Mouse (Mus musculus) heart, postnatal 0 days (tissue): ENCODE data around the gene Dnajb8. TPM values are rescaled to one million over a fixed set of nuclear protein-coding genes. Genes with fewer than 3 reads are reported as not detected.

Source experiments
- ATAC-seq: fragments of 200-750 bp; cut with Nextera tagmentation; 2 replicates; pipeline ENCODE4 v1.8.0; 2017; ENCODE audit warnings: low read depth, moderate number of reproducible peaks, moderate library complexity; ENCODE audit not compliant: insufficient read depth
- DNase-seq: peaks from one replicate; pipeline ENCODE4 v3.0.0-alpha.2; 2016; ENCODE audit warnings: low spot score
- H3K27ac ChIP-seq: fragments of 300-500 bp; sonication (generic); 2 replicates; pipeline ENCODE4 v1.5.1; 2014; ENCODE audit warnings: low read depth, mild to moderate bottlenecking
- H3K27me3 ChIP-seq: fragments of 300-500 bp; sonication (generic); 2 replicates; pipeline ENCODE4 v1.6.1; 2014; ENCODE audit warnings: low read length, mixed read lengths; ENCODE audit not compliant: control insufficient read depth, insufficient read depth
- H3K36me3 ChIP-seq: fragments of 300-500 bp; sonication (generic); replicated peaks from 2 replicates; pipeline ENCODE4 v1.6.1; 2014; ENCODE audit warnings: low read length, mixed read lengths; ENCODE audit not compliant: control insufficient read depth, insufficient read depth
- H3K4me1 ChIP-seq: fragments of 300-500 bp; sonication (generic); 2 replicates; pipeline ENCODE4 v1.6.1; 2014; ENCODE audit warnings: antibody characterized with exemption; ENCODE audit not compliant: control insufficient read depth, insufficient read depth
- H3K4me2 ChIP-seq: fragments of 300-500 bp; sonication (generic); 2 replicates; pipeline ENCODE4 v1.6.1; 2014; ENCODE audit warnings: low read depth, mild to moderate bottlenecking, low read length, moderate library complexity
- H3K4me3 ChIP-seq: fragments of 300-500 bp; sonication (generic); 2 replicates; pipeline ENCODE4 v1.5.1; 2014; ENCODE audit warnings: low read depth, low read length
- H3K9ac ChIP-seq: fragments of 300-500 bp; sonication (generic); replicated peaks from 2 replicates; pipeline ENCODE4 v1.6.1; 2014; ENCODE audit warnings: low read depth, low read length, mixed read lengths
- H3K9me3 ChIP-seq: fragments of 300-500 bp; sonication (generic); replicated peaks from 2 replicates; pipeline ENCODE4 v1.6.1; 2016; ENCODE audit warnings: low read length; ENCODE audit not compliant: control insufficient read depth
- CTCF ChIP-seq: IDR thresholded peaks from 2 replicates; pipeline ENCODE4 v1.5.1; 2016; ENCODE audit warnings: antibody characterized with exemption, control low read depth, low read depth
- EP300 ChIP-seq: IDR thresholded peaks from 2 replicates; pipeline ENCODE4 v1.6.1; 2016; ENCODE audit warnings: antibody characterized with exemption, low read depth
- WGBS: fragments of 180-500 bp; shearing (Covaris S2); extraction: QIAGEN DNeasy Blood & Tissue Kit; methylation state at CpG from one replicate; pipeline ENCODE4 v1.1.7; 2014; 5-methylcytosine and 5-hydroxymethylcytosine counted together
- polyA plus RNA-seq: library from polyadenylated mRNA; unstranded; fragments of >200 nt; fragmentation: Nextera tagmentation; extraction: Ambion mirVana; gene quantifications from 2 replicates; pipeline ENCODE4 v1.2.1, GENCODE M21; 2015
- total RNA-seq: library from RNA; depleted of rRNA; stranded (reverse); fragments of >200 nt; gene quantifications from 2 replicates; pipeline ENCODE4 v1.2.3, GENCODE M21; 2014; ENCODE audit warnings: low replicate concordance

The Dnajb8 gene
- total and polyA plus RNA-seq, 2 experiments from 2014 or later = not detected

GRCm38 (mm10) chr6:88208321-88208720 is 13.7 kb upstream of the Dnajb8 start:
- 80% methylated on average over 3 of the region's 3 CpGs for WGBS

GRCm38 (mm10) chr6:88209453-88209852 is 12.6 kb upstream of the Dnajb8 start:
- no peak overlapping the region for H3K27ac ChIP-seq
- 81% methylated on average over 5 of the region's 5 CpGs for WGBS
- H3K27me3 ChIP-seq = peaks cover 29% of the 10 kb centered on the region
- H3K36me3 ChIP-seq = no peaks in the 10 kb centered on the region
- H3K9me3 ChIP-seq = no peaks in the 10 kb centered on the region
- H3K4me2 ChIP-seq = no peak overlapping the region
- no peak overlapping the region for H3K9ac ChIP-seq
- DNase-seq (no peak), ATAC-seq (no peak)
- no peak for TF ChIP-seq EP300
- TF ChIP-seq CTCF = no peak
- H3K4me3 ChIP-seq = no peak overlapping the region
- H3K4me1 ChIP-seq = no peaks in the 10 kb centered on the region

More at GRCm38 (mm10) chr6:88208321-88208720, 13.7 kb upstream of the Dnajb8 start:
- no peak overlapping the region for H3K4me2 ChIP-seq
- DNase-seq (no peak), ATAC-seq (no peak)
- TF ChIP-seq EP300 = no peak
- no peak for TF ChIP-seq CTCF
- H3K36me3 ChIP-seq = no peaks in the 10 kb centered on the region
- H3K27me3 ChIP-seq = peaks cover 40% of the 10 kb centered on the region
- no peak overlapping the region for H3K4me3 ChIP-seq
- no peak overlapping the region for H3K27ac ChIP-seq
- H3K9ac ChIP-seq = no peak overlapping the region
- H3K9me3 ChIP-seq = no peaks in the 10 kb centered on the region
- no peaks in the 10 kb centered on the region for H3K4me1 ChIP-seq

DNA sequence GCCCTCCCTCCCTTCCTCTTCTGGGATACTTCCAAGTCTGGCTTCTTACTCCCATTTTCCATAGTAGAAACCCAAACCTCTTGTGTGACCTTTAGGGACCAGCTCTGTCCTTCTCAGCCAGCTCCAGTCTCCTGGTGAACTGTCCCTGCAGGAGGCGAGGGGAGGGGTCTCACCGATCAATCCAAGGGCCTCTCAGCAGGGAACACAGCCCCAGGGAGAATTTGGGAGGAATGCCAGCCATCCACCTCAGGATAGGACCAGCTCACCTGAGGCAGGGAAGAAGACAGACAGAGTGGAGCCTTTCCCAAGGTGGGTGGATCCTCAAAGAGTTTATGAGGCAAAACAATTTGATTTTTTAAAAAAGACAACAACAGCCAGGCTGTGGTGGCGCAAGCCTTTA is 11.9 kb upstream of the Dnajb8 start:
- no peak overlapping the region for H3K4me2 ChIP-seq
- H3K27me3 ChIP-seq = peaks cover 21% of the 10 kb centered on the region
- no peak for ATAC-seq
- TF ChIP-seq CTCF (no peak), EP300 (no peak)
- H3K4me1 ChIP-seq = no peaks in the 10 kb centered on the region
- no peak overlapping the region for H3K9ac ChIP-seq
- 76% methylated on average over 3 of the region's 3 CpGs for WGBS
- no peak overlapping the region for H3K4me3 ChIP-seq
- H3K36me3 ChIP-seq = no peaks in the 10 kb centered on the region
- DNase-seq = no peak
- H3K27ac ChIP-seq = no peak overlapping the region
- H3K9me3 ChIP-seq = no peaks in the 10 kb centered on the region

GRCm38 (mm10) chr6:88215797-88216196 is 6.3 kb upstream of the Dnajb8 start:
- no peak for DNase-seq
- Histone ChIP-seq H3K4me1 (no peaks in the 10 kb centered on the region), H3K36me3 (no peaks in the 10 kb centered on the region), H3K27ac (no peak overlapping the region), H3K27me3 (no peaks in the 10 kb centered on the region), H3K9me3 (0 out of 2 replicates have a peak, but pooled peaks cover 4% of the 10 kb centered on the region), H3K4me3 (no peak overlapping the region), H3K4me2 (no peak overlapping the region), H3K9ac (no peak overlapping the region)
- TF ChIP-seq CTCF (no peak), EP300 (no peak)
- WGBS = 53% methylated on average over 6 of the region's 6 CpGs
- ATAC-seq = no peak

DNA sequence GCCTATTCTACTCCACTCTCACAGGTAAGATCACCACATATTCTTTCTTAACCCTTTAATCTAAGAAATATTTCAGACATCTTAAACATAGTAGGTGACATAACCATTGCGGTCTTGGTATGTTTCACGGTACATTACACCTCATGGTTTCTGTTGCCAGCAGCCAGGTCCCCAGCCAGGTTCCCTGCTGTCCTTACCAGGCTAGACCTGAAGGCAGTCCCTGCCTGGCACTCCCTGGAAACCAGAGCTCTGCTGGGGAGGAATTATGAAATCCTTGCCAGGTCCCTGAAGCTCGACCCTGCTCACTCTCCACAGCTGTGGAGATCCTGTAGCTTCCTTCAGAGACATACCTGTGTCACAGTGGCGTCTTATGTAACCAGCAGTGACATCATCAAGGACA is 5.9 kb upstream of the Dnajb8 start:
- H3K4me2 ChIP-seq = no peak overlapping the region
- no peak for ATAC-seq
- 65% methylated on average over 4 of the region's 4 CpGs for WGBS

DNA sequence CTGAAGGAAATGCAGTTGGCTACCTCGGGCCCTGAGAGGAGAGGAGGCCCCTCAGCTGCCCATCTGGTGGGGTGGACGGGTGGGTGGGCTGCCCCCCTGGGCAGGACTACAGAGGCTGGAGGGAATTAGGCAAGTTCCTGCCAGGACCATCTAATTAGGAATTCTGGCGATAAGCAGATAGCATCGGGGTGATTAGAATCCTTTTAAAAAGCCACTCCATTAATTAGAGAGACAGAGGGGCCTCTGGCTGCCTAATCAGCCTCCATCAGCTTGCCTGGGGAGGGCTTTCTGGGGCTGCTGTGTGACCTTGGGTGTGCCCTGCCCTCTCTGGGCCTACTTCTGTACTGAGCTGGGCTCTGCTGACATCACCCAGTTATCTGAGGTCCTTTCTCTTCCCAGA is 3.0 kb upstream of the Dnajb8 start:
- no peak overlapping the region for H3K4me2 ChIP-seq
- no peak overlapping the region for H3K4me3 ChIP-seq
- no peaks in the 10 kb centered on the region for H3K4me1 ChIP-seq
- no peak overlapping the region for H3K9ac ChIP-seq
- H3K9me3 ChIP-seq = 0 out of 2 replicates have a peak, but pooled peaks cover 4% of the 10 kb centered on the region
- H3K27me3 ChIP-seq = 0 out of 2 replicates have a peak, but pooled peaks cover 6% of the 10 kb centered on the region
- WGBS = 11% methylated on average over 4 of the region's 4 CpGs
- no peak overlapping the region for H3K27ac ChIP-seq
- ATAC-seq (no peak), DNase-seq (no peak)
- H3K36me3 ChIP-seq = no peaks in the 10 kb centered on the region
- TF ChIP-seq EP300 = no peak
- no peak for TF ChIP-seq CTCF

More for the DNA sequence above, 5.9 kb upstream of the Dnajb8 start:
- Histone ChIP-seq H3K27ac (no peak overlapping the region), H3K9ac (no peak overlapping the region), H3K4me1 (no peaks in the 10 kb centered on the region), H3K36me3 (no peaks in the 10 kb centered on the region), H3K9me3 (0 out of 2 replicates have a peak, but pooled peaks cover 4% of the 10 kb centered on the region), H3K27me3 (no peaks in the 10 kb centered on the region), H3K4me3 (no peak overlapping the region)
- TF ChIP-seq EP300 = no peak
- no peak for TF ChIP-seq CTCF
- no peak for DNase-seq
